Mouse (Mus musculus) heart, embryonic 16.5 days (tissue): ENCODE measurements around the gene Efna3. TPM values are rescaled to one million over a fixed set of nuclear protein-coding genes. Genes with fewer than 3 reads are reported as not detected.
A peak's percentile ranks its signal among the peaks of the same experiment; 100 is the strongest.

ENCODE experiments used
- ATAC-seq: fragments of 200-750 bp; cut with Nextera tagmentation; replicated peaks from 2 replicates; pipeline ENCODE4 v1.8.0; 2017; ENCODE audit warnings: moderate number of reproducible peaks; ENCODE audit not compliant: insufficient read depth, low FRiP score; ENCODE audit errors: extremely low read depth
- H3K27ac ChIP-seq: fragments of 300-500 bp; sonication (generic); 2 replicates; pipeline ENCODE4 v1.5.1; 2014; ENCODE audit warnings: mild to moderate bottlenecking, low read length, control low read depth, moderate library complexity
- H3K27me3 ChIP-seq: fragments of 300-500 bp; sonication (generic); 2 replicates; pipeline ENCODE4 v1.6.1; 2014; ENCODE audit warnings: low read length, mixed read lengths; ENCODE audit not compliant: control insufficient read depth, insufficient read depth
- H3K36me3 ChIP-seq: fragments of 300-500 bp; sonication (generic); 2 replicates; pipeline ENCODE4 v1.6.1; 2014; ENCODE audit not compliant: control insufficient read depth, insufficient read depth
- H3K4me1 ChIP-seq: fragments of 300-500 bp; sonication (generic); 2 replicates; pipeline ENCODE4 v1.6.1; 2014; ENCODE audit warnings: low read length, mixed read lengths; ENCODE audit not compliant: control insufficient read depth, insufficient read depth
- H3K4me2 ChIP-seq: fragments of 300-500 bp; sonication (generic); 2 replicates; pipeline ENCODE4 v1.6.1; 2014; ENCODE audit warnings: low read depth, mild to moderate bottlenecking, control low read depth, low read length
- H3K4me3 ChIP-seq: fragments of 300-500 bp; sonication (generic); 2 replicates; pipeline ENCODE4 v1.5.1; 2014; ENCODE audit warnings: mild to moderate bottlenecking, control low read depth, low read length
- H3K9ac ChIP-seq: fragments of 300-500 bp; sonication (generic); 2 replicates; pipeline ENCODE4 v1.6.1; 2014; ENCODE audit warnings: low read length, control low read depth
- H3K9me3 ChIP-seq: fragments of 300-500 bp; sonication (generic); replicated peaks from 2 replicates; pipeline ENCODE4 v1.6.1; 2016; ENCODE audit warnings: low read length; ENCODE audit not compliant: control insufficient read depth
- WGBS: fragments of 180-500 bp; shearing (Covaris S2); extraction: QIAGEN DNeasy Blood & Tissue Kit; methylation state at CpG from one replicate; pipeline ENCODE4 v1.1.7; 2014; 5-methylcytosine and 5-hydroxymethylcytosine counted together
- polyA plus RNA-seq: library from polyadenylated mRNA; unstranded; fragments of >200 nt; fragmentation: Nextera tagmentation; extraction: Ambion mirVana; gene quantifications from 2 replicates; pipeline ENCODE4 v1.2.1, GENCODE M21; 2015

Gene Efna3
- polyA plus RNA-seq, 1 experiment from 2014 or later: 0.89 TPM

GRCm38 (mm10) chr3:89332013-89332412 is 9.2 kb upstream of the Efna3 start:
- WGBS: 63% methylated on average over 10 of the region's 10 CpGs
- H3K27me3 ChIP-seq: peaks cover 5% of the 10 kb centered on the region; the same call in 1 of the 2 replicates

GRCm38 (mm10) chr3:89331561-89331960 is 8.8 kb upstream of the Efna3 start:
- 65% methylated on average over 13 of the region's 13 CpGs for WGBS
- H3K4me2 ChIP-seq: no peak overlapping the region
- H3K4me1 ChIP-seq: peaks cover 6% of the 10 kb centered on the region
- no peak overlapping the region for H3K4me3 ChIP-seq
- peaks cover 5% of the 10 kb centered on the region; the same call in 1 of the 2 replicates for H3K27me3 ChIP-seq
- H3K9ac ChIP-seq: no peak overlapping the region
- no peak for ATAC-seq
- no peaks in the 10 kb centered on the region for H3K9me3 ChIP-seq
- no peak overlapping the region for H3K27ac ChIP-seq
- H3K36me3 ChIP-seq: peaks cover 7% of the 10 kb centered on the region; the same call in 1 of the 2 replicates

More at GRCm38 (mm10) chr3:89332013-89332412, 9.2 kb upstream of the Efna3 start:
- Histone ChIP-seq H3K27ac (no peak overlapping the region), H3K4me3 (no peak overlapping the region), H3K4me2 (no peak overlapping the region), H3K9me3 (no peaks in the 10 kb centered on the region), H3K9ac (no peak overlapping the region), H3K36me3 (peaks cover 7% of the 10 kb centered on the region; the same call in 1 of the 2 replicates), H3K4me1 (peaks cover 11% of the 10 kb centered on the region)
- ATAC-seq: no peak

GRCm38 (mm10) chr3:89330948-89331347 is 8.2 kb upstream of the Efna3 start:
- H3K27ac ChIP-seq: no peak overlapping the region
- peaks cover 7% of the 10 kb centered on the region; the same call in 1 of the 2 replicates for H3K36me3 ChIP-seq
- H3K4me3 ChIP-seq: no peak overlapping the region
- WGBS: 21% methylated on average over 10 of the region's 10 CpGs
- no peaks in the 10 kb centered on the region for H3K9me3 ChIP-seq
- peaks cover 3% of the 10 kb centered on the region; the same call in 1 of the 2 replicates for H3K4me1 ChIP-seq
- H3K9ac ChIP-seq: no peak overlapping the region
- no peak overlapping the region for H3K4me2 ChIP-seq
- no peak for ATAC-seq
- peaks cover 5% of the 10 kb centered on the region; the same call in 1 of the 2 replicates for H3K27me3 ChIP-seq

GRCm38 (mm10) chr3:89330346-89330745 is 7.6 kb upstream of the Efna3 start:
- H3K36me3 ChIP-seq: peaks cover 7% of the 10 kb centered on the region; the same call in 1 of the 2 replicates
- ATAC-seq: no peak
- H3K4me2 ChIP-seq: no peak overlapping the region
- WGBS: 47% methylated on average over 3 of the region's 3 CpGs
- no peak overlapping the region for H3K4me3 ChIP-seq
- H3K4me1 ChIP-seq: peaks cover 3% of the 10 kb centered on the region; the same call in 1 of the 2 replicates
- no peaks in the 10 kb centered on the region for H3K9me3 ChIP-seq
- H3K27ac ChIP-seq: no peak overlapping the region
- H3K27me3 ChIP-seq: peaks cover 5% of the 10 kb centered on the region; the same call in 1 of the 2 replicates
- H3K9ac ChIP-seq: no peak overlapping the region

- 0 out of 2 replicates have a peak, but pooled peaks have one; percentile 33 for ATAC-seq
- H3K27me3 ChIP-seq: peaks cover 7% of the 10 kb centered on the region; the same call in 1 of the 2 replicates
Observed at GRCm38 (mm10) chr3:89328623-89329022, 5.9 kb upstream of the Efna3 start.

GRCm38 (mm10) chr3:89327371-89327870 is 4.7 kb upstream of the Efna3 start:
- WGBS: 57% methylated on average over 9 of the region's 9 CpGs
- no peak overlapping the region for H3K4me3 ChIP-seq
- H3K27me3 ChIP-seq: peaks cover 14% of the 10 kb centered on the region
- ATAC-seq: no peak
- H3K9me3 ChIP-seq: no peaks in the 10 kb centered on the region
- no peak overlapping the region for H3K9ac ChIP-seq
- H3K36me3 ChIP-seq: no peaks in the 10 kb centered on the region
- H3K4me2 ChIP-seq: no peak overlapping the region
- peaks cover 5% of the 10 kb centered on the region for H3K4me1 ChIP-seq
- H3K27ac ChIP-seq: no peak overlapping the region

More at GRCm38 (mm10) chr3:89328623-89329022, 5.9 kb upstream of the Efna3 start:
- 13% methylated on average over 4 of the region's 4 CpGs for WGBS
- Histone ChIP-seq H3K4me3 (no peak overlapping the region), H3K4me2 (no peak overlapping the region), H3K36me3 (peaks cover under 1% of the 10 kb centered on the region; the same call in 1 of the 2 replicates), H3K9ac (no peak overlapping the region), H3K4me1 (peaks cover 3% of the 10 kb centered on the region; the same call in 1 of the 2 replicates), H3K9me3 (no peaks in the 10 kb centered on the region), H3K27ac (no peak overlapping the region)

- Histone ChIP-seq H3K4me1 (peaks cover 18% of the 10 kb centered on the region), H3K27me3 (peaks cover 27% of the 10 kb centered on the region), H3K4me2 (no peak overlapping the region), H3K4me3 (no peak overlapping the region), H3K36me3 (no peaks in the 10 kb centered on the region), H3K27ac (no peak overlapping the region), H3K9ac (no peak overlapping the region), H3K9me3 (no peaks in the 10 kb centered on the region)
- WGBS: 83% methylated on average over 8 of the region's 8 CpGs
- ATAC-seq: no peak
Observed at GRCm38 (mm10) chr3:89325882-89326281, 3.1 kb upstream of the Efna3 start.

- no peak for ATAC-seq
- Histone ChIP-seq H3K4me1 (peaks cover 34% of the 10 kb centered on the region), H3K9ac (peak overlapping the region; percentile 69), H3K9me3 (no peaks in the 10 kb centered on the region), H3K4me2 (peak overlapping the region; percentile 98), H3K27ac (no peak overlapping the region), H3K4me3 (peak overlapping the region; percentile 66), H3K36me3 (no peaks in the 10 kb centered on the region), H3K27me3 (peaks cover 59% of the 10 kb centered on the region)
- 3% methylated on average over 14 of the region's 14 CpGs for WGBS
Observed at GRCm38 (mm10) chr3:89322131-89322500, 649 bp downstream of the Efna3 start.
